ENCODE assay signal across 8 mouse cellular contexts in genomic region chr7:131411941-131412270, GRCm38 (mm10). TPM values are rescaled to one million over a fixed set of nuclear protein-coding genes. Genes with fewer than 3 reads are reported as not detected.
DNase-seq lines count a peak whose midpoint lies in the region; ATAC-seq and TF ChIP-seq lines count a peak whose summit lies in the region.
"Had no signal": no experiment of that assay in that cellular context is flagged by ENCODE, and none has a peak within 500 bp of the region (broad histone marks: within the 10 kb centered on the region; RNA-seq: fewer than 3 reads in every experiment).

No protein-coding gene starts in this region.

- H3K4me2 ChIP-seq in kidney, embryonic 14.5 days (replicated peaks; ENCODE audit: low read depth, low read length): peak overlapping the region; percentile 43
- peak overlapping the region; percentile 80 for H3K4me2 ChIP-seq in embryonic facial prominence, embryonic 14.5 days (ENCODE audit: low read depth, low read length)
- H3K4me2 ChIP-seq in limb, embryonic 14.5 days (replicated peaks; ENCODE audit: low read depth, low read length, severe bottlenecking): peak overlapping the region; percentile 83; the same call in 1 of the 2 replicates

- no peaks in the 10 kb centered on the region for H3K27me3 ChIP-seq in kidney, embryonic 14.5 days (ENCODE audit: control insufficient read depth, insufficient read depth, low read length)
- no peaks in the 10 kb centered on the region for H3K27me3 ChIP-seq in embryonic facial prominence, embryonic 14.5 days (replicated peaks; ENCODE audit: control insufficient read depth, insufficient read depth, low read length)
- H3K27me3 ChIP-seq in limb, embryonic 14.5 days (ENCODE audit: control insufficient read depth, insufficient read depth, low read length): no peaks in the 10 kb centered on the region

- no peak for DNase-seq in kidney, postnatal 4 days
- peak; percentile 31 for DNase-seq in adipocyte (ENCODE audit: low spot score)
- no peak for DNase-seq in embryonic facial prominence, embryonic 14.5 days (ENCODE audit: low spot score)
- DNase-seq in limb, embryonic 14.5 days (ENCODE audit: low spot score): no peak
- DNase-seq in urinary bladder, postnatal 36 days (ENCODE audit: low spot score in 2 of 2): no peak
- DNase-seq in T-cell, adult 2 months (ENCODE audit: low spot score): no peak

- ATAC-seq in kidney, embryonic 14.5 days (ENCODE audit: low FRiP score, low TSS enrichment): no peak
- no peak for ATAC-seq in embryonic facial prominence, embryonic 14.5 days (ENCODE audit: low read depth)
- no peak for ATAC-seq in limb, embryonic 14.5 days (ENCODE audit: low FRiP score, low read depth)

- H3K9me3 ChIP-seq in kidney, embryonic 14.5 days (ENCODE audit: control insufficient read depth, low read length): no peaks in the 10 kb centered on the region
- H3K9me3 ChIP-seq in embryonic facial prominence, embryonic 14.5 days (ENCODE audit: control insufficient read depth, low read length): no peaks in the 10 kb centered on the region
- no peaks in the 10 kb centered on the region for H3K9me3 ChIP-seq in limb, embryonic 14.5 days (ENCODE audit: control insufficient read depth, low read length)

- TF ChIP-seq POLR2A in limb, embryonic 14.5 days (IDR thresholded peaks at IDR 0.05; ENCODE audit: borderline replicate concordance, extremely low read depth, insufficient read depth, insufficient read length): no peak

- H3K27ac ChIP-seq in kidney, embryonic 14.5 days (ENCODE audit: low read depth, low read length): no peak overlapping the region
- no peak overlapping the region for H3K27ac ChIP-seq in embryonic facial prominence, embryonic 14.5 days (replicated peaks; ENCODE audit: low read depth, low read length)
- H3K27ac ChIP-seq in limb, embryonic 14.5 days (replicated peaks; ENCODE audit: low read depth, low read length): no peak overlapping the region
- H3K27ac ChIP-seq: liver, embryonic 14.5 days had no signal

- no peak overlapping the region for H3K4me3 ChIP-seq in kidney, embryonic 14.5 days (ENCODE audit: low read length)
- H3K4me3 ChIP-seq in embryonic facial prominence, embryonic 14.5 days (ENCODE audit: low read depth, low read length): peak overlapping the region; percentile 93; the same call in 1 of the 2 replicates
- H3K4me3 ChIP-seq in limb, embryonic 14.5 days (replicated peaks; ENCODE audit: low read length): peak overlapping the region; percentile 90; the same call in 1 of the 2 replicates

- no peaks in the 10 kb centered on the region; the same call in 1 of the 2 replicates for H3K36me3 ChIP-seq in kidney, embryonic 14.5 days (ENCODE audit: control insufficient read depth, insufficient read depth, low read length)
- no peaks in the 10 kb centered on the region for H3K36me3 ChIP-seq in embryonic facial prominence, embryonic 14.5 days (ENCODE audit: control insufficient read depth, insufficient read depth, low read length)
- H3K36me3 ChIP-seq in limb, embryonic 14.5 days (ENCODE audit: control insufficient read depth, insufficient read depth, low read length): no peaks in the 10 kb centered on the region

- no peak overlapping the region for H3K9ac ChIP-seq in kidney, embryonic 14.5 days (ENCODE audit: low read depth, low read length)
- no peak overlapping the region for H3K9ac ChIP-seq in embryonic facial prominence, embryonic 14.5 days (ENCODE audit: low read depth, low read length)
- no peak overlapping the region for H3K9ac ChIP-seq in limb, embryonic 14.5 days (ENCODE audit: low read depth, low read length, severe bottlenecking)
- H3K9ac ChIP-seq: liver, embryonic 14.5 days had no signal

- 0 out of 2 replicates have a peak, but pooled peaks cover 16% of the 10 kb centered on the region for H3K4me1 ChIP-seq in kidney, embryonic 14.5 days (ENCODE audit: control insufficient read depth, insufficient read depth, low read length)
- H3K4me1 ChIP-seq in embryonic facial prominence, embryonic 14.5 days (ENCODE audit: control insufficient read depth, insufficient read depth, low read length): peaks cover 15% of the 10 kb centered on the region
- peaks cover 18% of the 10 kb centered on the region for H3K4me1 ChIP-seq in limb, embryonic 14.5 days (ENCODE audit: control insufficient read depth, insufficient read depth, low read length)

- WGBS in kidney, embryonic 14.5 days: 39% methylated on average over 2 of the region's 2 CpGs
- 76% methylated on average over 2 of the region's 2 CpGs for WGBS in embryonic facial prominence, embryonic 14.5 days
- 36% methylated on average over 2 of the region's 2 CpGs for WGBS in limb, embryonic 14.5 days

RNA-seq across cellular contexts. Expression of gene Acadsb, which starts 1.5 kb away (rescaled TPM):
- polyA plus RNA-seq in kidney, embryonic 14.5 days (2014; fragmentation: Nextera tagmentation; extraction: Ambion mirVana): 60.3 and 93.0 TPM in 2 replicates
- polyA plus RNA-seq in embryonic facial prominence, embryonic 14.5 days (2014; fragmentation: Nextera tagmentation; extraction: Ambion mirVana): 91.3 and 109 TPM in 2 replicates
- polyA plus RNA-seq in limb, embryonic 14.5 days (2012; rRNA removed): 16.3 and 25.4 TPM in 2 replicates
- 83.1 and 88.9 TPM in 2 replicates for polyA plus RNA-seq in limb, embryonic 14.5 days (2014; fragmentation: Nextera tagmentation; extraction: Ambion mirVana)

RNA-seq across cellular contexts. Expression of gene Ikzf5, which starts 1.6 kb away (rescaled TPM):
- polyA plus RNA-seq in kidney, embryonic 14.5 days (2014; fragmentation: Nextera tagmentation; extraction: Ambion mirVana): 14.8 and 23.4 TPM in 2 replicates
- polyA plus RNA-seq in embryonic facial prominence, embryonic 14.5 days (2014; fragmentation: Nextera tagmentation; extraction: Ambion mirVana): 15.3 and 16.5 TPM in 2 replicates
- 14.3 and 18.1 TPM in 2 replicates for polyA plus RNA-seq in limb, embryonic 14.5 days (2012; rRNA removed)
- 16.2 and 17.2 TPM in 2 replicates for polyA plus RNA-seq in limb, embryonic 14.5 days (2014; fragmentation: Nextera tagmentation; extraction: Ambion mirVana)

RNA-seq across cellular contexts. Expression of gene Pstk, which starts 41.0 kb away (rescaled TPM):
- polyA plus RNA-seq in kidney, embryonic 14.5 days (2014; fragmentation: Nextera tagmentation; extraction: Ambion mirVana): 65.1 and 76.9 TPM in 2 replicates
- polyA plus RNA-seq in embryonic facial prominence, embryonic 14.5 days (2014; fragmentation: Nextera tagmentation; extraction: Ambion mirVana): 60.3 and 62.9 TPM in 2 replicates
- polyA plus RNA-seq in limb, embryonic 14.5 days (2012; rRNA removed): 72.1 and 77.7 TPM in 2 replicates
- 70.4 and 71.5 TPM in 2 replicates for polyA plus RNA-seq in limb, embryonic 14.5 days (2014; fragmentation: Nextera tagmentation; extraction: Ambion mirVana)

RNA-seq across cellular contexts. Expression of gene 2310057M21Rik, which starts 49.3 kb away (rescaled TPM):
- 18.5 and 21.3 TPM in 2 replicates for polyA plus RNA-seq in kidney, embryonic 14.5 days (2014; fragmentation: Nextera tagmentation; extraction: Ambion mirVana)
- polyA plus RNA-seq in embryonic facial prominence, embryonic 14.5 days (2014; fragmentation: Nextera tagmentation; extraction: Ambion mirVana): 21.9 and 25.6 TPM in 2 replicates
- polyA plus RNA-seq in limb, embryonic 14.5 days (2012; rRNA removed): 15.0 and 15.4 TPM in 2 replicates
- polyA plus RNA-seq in limb, embryonic 14.5 days (2014; fragmentation: Nextera tagmentation; extraction: Ambion mirVana): 19.6 and 26.4 TPM in 2 replicates
